Mouse (Mus musculus): ENCODE measurements around the gene Cip2a. TPM values are rescaled to one million over a fixed set of nuclear protein-coding genes. Genes with fewer than 3 reads are reported as not detected.

The Cip2a gene
- 34.0 and 38.3 TPM in 2 replicates for polyA plus RNA-seq (2014; fragmentation: Nextera tagmentation; extraction: Ambion mirVana)

GRCm38 (mm10) chr16:48993559-48994342 lies at the start of gene Cip2a, which contains the start of gene Dzip3:
Gene Cip2a, plus strand, starts transcription at chr16:48994185.
Gene Dzip3, minus strand, starts transcription at chr16:48994165.
- Histone ChIP-seq H3K4me2 (peak within 1 kb of the TSS; percentile 72), H3K4me1 (replicated peaks; ENCODE audit: control insufficient read depth, insufficient read depth, low read length) (peaks cover 5% of the 10 kb centered on the region; the same call in 1 of the 2 replicates), H3K36me3 (ENCODE audit: control insufficient read depth, insufficient read depth, low read length) (no peaks in the 10 kb centered on the region), H3K27ac (ENCODE audit: low read depth, low read length) (peak within 1 kb of the TSS; percentile 90), H3K9me3 (ENCODE audit: control insufficient read depth, low read length) (no peaks in the 10 kb centered on the region), H3K9ac (ENCODE audit: low read depth, low read length) (peak within 1 kb of the TSS; percentile 98), H3K4me3 (ENCODE audit: low read depth, low read length) (peak within 1 kb of the TSS; percentile 88), H3K27me3 (replicated peaks; ENCODE audit: control insufficient read depth, insufficient read depth, low read length) (no peaks in the 10 kb centered on the region)
- WGBS, result under 1% methylated on average over 73 of the region's 74 CpGs
- DNase-seq (ENCODE audit: low spot score) (peak; percentile 94), ATAC-seq (replicated peaks; ENCODE audit: low FRiP score) (peak; percentile 97)

- no peak for ATAC-seq (replicated peaks; ENCODE audit: low FRiP score)
Observed at GRCm38 (mm10) chr16:48972996-48973395, 21.0 kb upstream of the Cip2a start.

GRCm38 (mm10) chr16:48973548-48973947 lies 20.4 kb upstream of the Cip2a start:
- DNase-seq (ENCODE audit: low spot score), result no peak

More at GRCm38 (mm10) chr16:48972996-48973395, 21.0 kb upstream of the Cip2a start:
- H3K4me3 ChIP-seq (ENCODE audit: low read depth, low read length), result no peak overlapping the region
- H3K27me3 ChIP-seq (replicated peaks; ENCODE audit: control insufficient read depth, insufficient read depth, low read length), result no peaks in the 10 kb centered on the region
- 93% methylated on average over 2 of the region's 2 CpGs for WGBS
- H3K36me3 ChIP-seq (ENCODE audit: control insufficient read depth, insufficient read depth, low read length), result peaks cover 5% of the 10 kb centered on the region; the same call in 1 of the 2 replicates
- no peak for DNase-seq (ENCODE audit: low spot score)
- H3K9me3 ChIP-seq (ENCODE audit: control insufficient read depth, low read length), result no peaks in the 10 kb centered on the region
- H3K9ac ChIP-seq (ENCODE audit: low read depth, low read length), result no peak overlapping the region
- no peak overlapping the region for H3K4me2 ChIP-seq
- no peak overlapping the region for H3K27ac ChIP-seq (ENCODE audit: low read depth, low read length)
- H3K4me1 ChIP-seq (replicated peaks; ENCODE audit: control insufficient read depth, insufficient read depth, low read length), result no peaks in the 10 kb centered on the region

GRCm38 (mm10) chr16:48979965-48980364 lies 14.0 kb upstream of the Cip2a start:
- H3K27me3 ChIP-seq (replicated peaks; ENCODE audit: control insufficient read depth, insufficient read depth, low read length), result no peaks in the 10 kb centered on the region
- H3K4me2 ChIP-seq, result no peak overlapping the region
- H3K4me1 ChIP-seq (replicated peaks; ENCODE audit: control insufficient read depth, insufficient read depth, low read length), result no peaks in the 10 kb centered on the region
- H3K9me3 ChIP-seq (ENCODE audit: control insufficient read depth, low read length), result no peaks in the 10 kb centered on the region
- H3K9ac ChIP-seq (ENCODE audit: low read depth, low read length), result no peak overlapping the region
- ATAC-seq (replicated peaks; ENCODE audit: low FRiP score) (no peak), DNase-seq (ENCODE audit: low spot score) (no peak)
- no peak overlapping the region for H3K4me3 ChIP-seq (ENCODE audit: low read depth, low read length)
- no peak overlapping the region for H3K27ac ChIP-seq (ENCODE audit: low read depth, low read length)
- H3K36me3 ChIP-seq (ENCODE audit: control insufficient read depth, insufficient read depth, low read length), result peaks cover 5% of the 10 kb centered on the region; the same call in 1 of the 2 replicates

More at GRCm38 (mm10) chr16:48973548-48973947, 20.4 kb upstream of the Cip2a start:
- no peak overlapping the region for H3K4me3 ChIP-seq (ENCODE audit: low read depth, low read length)
- H3K9ac ChIP-seq (ENCODE audit: low read depth, low read length), result no peak overlapping the region
- no peak overlapping the region for H3K4me2 ChIP-seq
- 94% methylated on average over 1 of the region's 1 CpGs for WGBS
- ATAC-seq (replicated peaks; ENCODE audit: low FRiP score), result no peak; the same call in 1 of the 2 replicates
- no peak overlapping the region for H3K27ac ChIP-seq (ENCODE audit: low read depth, low read length)
- H3K27me3 ChIP-seq (replicated peaks; ENCODE audit: control insufficient read depth, insufficient read depth, low read length), result no peaks in the 10 kb centered on the region
- H3K4me1 ChIP-seq (replicated peaks; ENCODE audit: control insufficient read depth, insufficient read depth, low read length), result no peaks in the 10 kb centered on the region
- peaks cover 8% of the 10 kb centered on the region; the same call in 1 of the 2 replicates for H3K36me3 ChIP-seq (ENCODE audit: control insufficient read depth, insufficient read depth, low read length)
- no peaks in the 10 kb centered on the region for H3K9me3 ChIP-seq (ENCODE audit: control insufficient read depth, low read length)

GRCm38 (mm10) chr16:48985034-48985627 lies 8.9 kb upstream of the Cip2a start:
- ATAC-seq (replicated peaks; ENCODE audit: low FRiP score) (no peak), DNase-seq (ENCODE audit: low spot score) (no peak)
- no peak overlapping the region for H3K27ac ChIP-seq (ENCODE audit: low read depth, low read length)
- no peaks in the 10 kb centered on the region for H3K9me3 ChIP-seq (ENCODE audit: control insufficient read depth, low read length)
- H3K36me3 ChIP-seq (ENCODE audit: control insufficient read depth, insufficient read depth, low read length), result no peaks in the 10 kb centered on the region
- H3K4me2 ChIP-seq, result no peak overlapping the region
- no peaks in the 10 kb centered on the region for H3K4me1 ChIP-seq (replicated peaks; ENCODE audit: control insufficient read depth, insufficient read depth, low read length)
- no peaks in the 10 kb centered on the region for H3K27me3 ChIP-seq (replicated peaks; ENCODE audit: control insufficient read depth, insufficient read depth, low read length)
- WGBS, result 73% methylated on average over 5 of the region's 5 CpGs
- H3K9ac ChIP-seq (ENCODE audit: low read depth, low read length), result no peak overlapping the region
- H3K4me3 ChIP-seq (ENCODE audit: low read depth, low read length), result no peak overlapping the region

- no peaks in the 10 kb centered on the region for H3K9me3 ChIP-seq (ENCODE audit: control insufficient read depth, low read length)
- no peaks in the 10 kb centered on the region for H3K27me3 ChIP-seq (replicated peaks; ENCODE audit: control insufficient read depth, insufficient read depth, low read length)
- H3K36me3 ChIP-seq (ENCODE audit: control insufficient read depth, insufficient read depth, low read length), result no peaks in the 10 kb centered on the region
- H3K4me2 ChIP-seq, result no peak overlapping the region
- no peak for ATAC-seq (replicated peaks; ENCODE audit: low FRiP score)
- H3K27ac ChIP-seq (ENCODE audit: low read depth, low read length), result no peak overlapping the region
- DNase-seq (ENCODE audit: low spot score), result no peak
- H3K4me1 ChIP-seq (replicated peaks; ENCODE audit: control insufficient read depth, insufficient read depth, low read length), result peaks cover 3% of the 10 kb centered on the region; the same call in 1 of the 2 replicates
- no peak overlapping the region for H3K4me3 ChIP-seq (ENCODE audit: low read depth, low read length)
- H3K9ac ChIP-seq (ENCODE audit: low read depth, low read length), result no peak overlapping the region
Observed at GRCm38 (mm10) chr16:48989700-48990099, 4.3 kb upstream of the Cip2a start.

GRCm38 (mm10) chr16:48992437-48993230 lies 1.4 kb upstream of the Cip2a start:
- Histone ChIP-seq H3K27ac (ENCODE audit: low read depth, low read length) (0 out of 2 replicates have a peak overlapping the region, but pooled peaks have one; percentile 48), H3K9ac (ENCODE audit: low read depth, low read length) (peak overlapping the region; percentile 98), H3K4me1 (replicated peaks; ENCODE audit: control insufficient read depth, insufficient read depth, low read length) (peaks cover 5% of the 10 kb centered on the region; the same call in 1 of the 2 replicates), H3K36me3 (ENCODE audit: control insufficient read depth, insufficient read depth, low read length) (no peaks in the 10 kb centered on the region), H3K27me3 (replicated peaks; ENCODE audit: control insufficient read depth, insufficient read depth, low read length) (no peaks in the 10 kb centered on the region), H3K9me3 (ENCODE audit: control insufficient read depth, low read length) (no peaks in the 10 kb centered on the region), H3K4me2 (peak overlapping the region; percentile 72), H3K4me3 (ENCODE audit: low read depth, low read length) (peak overlapping the region; percentile 88)
- 41% methylated on average over 10 of the region's 10 CpGs for WGBS
- DNase-seq (ENCODE audit: low spot score), result no peak
- no peak for ATAC-seq (replicated peaks; ENCODE audit: low FRiP score)

GRCm38 (mm10) chr16:48993231-48993558 lies 790 bp upstream of the Cip2a start:
- no peaks in the 10 kb centered on the region for H3K36me3 ChIP-seq (ENCODE audit: control insufficient read depth, insufficient read depth, low read length)
- H3K4me2 ChIP-seq, result peak overlapping the region; percentile 72
- peaks cover 5% of the 10 kb centered on the region; the same call in 1 of the 2 replicates for H3K4me1 ChIP-seq (replicated peaks; ENCODE audit: control insufficient read depth, insufficient read depth, low read length)
- ATAC-seq (replicated peaks; ENCODE audit: low FRiP score) (no peak), DNase-seq (ENCODE audit: low spot score) (no peak)
- no peaks in the 10 kb centered on the region for H3K27me3 ChIP-seq (replicated peaks; ENCODE audit: control insufficient read depth, insufficient read depth, low read length)
- H3K27ac ChIP-seq (ENCODE audit: low read depth, low read length), result peak overlapping the region; percentile 90; the same call in 1 of the 2 replicates
- peak overlapping the region; percentile 88 for H3K4me3 ChIP-seq (ENCODE audit: low read depth, low read length)
- no peaks in the 10 kb centered on the region for H3K9me3 ChIP-seq (ENCODE audit: control insufficient read depth, low read length)
- H3K9ac ChIP-seq (ENCODE audit: low read depth, low read length), result peak overlapping the region; percentile 98
- 2% methylated on average over 9 of the region's 9 CpGs for WGBS
